Mouse (Mus musculus): ENCODE measurements around the gene Add3.
"Not testable (repeated sequence)": the region's sequence is repeated elsewhere in the genome, so short reads cannot be mapped to it uniquely, and the experiment has no call there.

Gene Add3

GRCm38 (mm10) chr19:53193964-53194582, 53.8 kb downstream of the Add3 start:
- DNase-seq (ENCODE audit: low read depth), result peak; percentile 95

DNA sequence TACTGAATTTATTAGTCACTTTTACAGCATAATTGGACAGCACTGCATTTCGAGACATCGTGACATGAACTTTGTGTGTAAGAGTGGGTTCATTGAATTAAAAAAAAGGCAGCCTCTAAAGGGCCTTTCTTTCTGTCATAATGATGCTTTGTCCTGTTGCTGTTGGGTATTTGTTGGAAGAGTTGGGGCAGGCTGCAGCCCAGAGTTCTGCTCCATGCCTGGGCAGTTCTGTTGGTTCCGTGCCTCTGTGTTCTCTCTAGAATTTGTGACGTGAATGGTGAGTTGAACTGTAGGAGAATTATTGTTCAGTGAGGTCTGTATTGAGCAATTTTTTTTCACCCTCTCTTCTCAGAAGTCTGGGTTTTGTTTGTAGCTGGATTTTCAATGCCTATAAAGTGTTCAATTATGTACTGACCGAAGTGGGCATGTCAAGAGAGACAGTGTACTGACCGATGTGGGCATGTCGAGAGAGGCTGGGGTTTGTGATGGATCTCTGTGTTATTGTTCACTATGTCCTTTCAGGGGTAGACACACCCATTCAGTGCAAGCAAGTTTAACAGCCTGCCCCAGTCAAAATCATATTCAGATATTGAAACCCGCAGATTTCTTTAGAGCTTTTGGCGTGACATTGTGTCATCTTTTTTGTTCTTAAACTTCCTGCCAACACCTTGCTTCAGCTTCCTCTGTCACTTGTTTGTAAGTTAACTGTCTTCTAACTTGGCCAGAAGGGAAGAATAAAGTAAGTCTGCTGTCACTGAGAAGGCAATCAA, 54.7 kb downstream of the Add3 start:
- peak; percentile 58 for DNase-seq (ENCODE audit: low read depth)

DNA sequence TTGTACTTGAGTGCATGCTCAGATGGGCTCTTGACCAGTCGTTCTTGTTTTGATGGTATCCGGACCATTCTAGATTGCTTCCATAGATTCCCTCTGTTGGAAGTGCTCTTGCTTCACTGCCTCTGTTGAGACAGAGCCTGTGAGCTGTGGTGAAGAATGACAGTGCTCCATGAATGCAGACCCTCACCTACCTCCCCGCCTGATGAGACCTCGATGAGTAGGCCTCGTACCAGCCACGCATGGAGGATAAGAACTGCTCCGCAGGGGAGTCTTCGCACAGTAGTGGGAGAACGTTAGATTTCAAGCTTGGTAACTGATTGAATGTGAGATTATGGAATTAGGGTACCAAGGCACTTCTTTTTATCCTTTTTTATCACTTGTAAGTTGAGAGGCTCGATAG, 56.7 kb downstream of the Add3 start:
- no peak for DNase-seq (ENCODE audit: low read depth)

- DNase-seq (ENCODE audit: low read depth), result no peak
These were observed 57.5 kb downstream of the Add3 start for GRCm38 (mm10) chr19:53197766-53198165.

DNA sequence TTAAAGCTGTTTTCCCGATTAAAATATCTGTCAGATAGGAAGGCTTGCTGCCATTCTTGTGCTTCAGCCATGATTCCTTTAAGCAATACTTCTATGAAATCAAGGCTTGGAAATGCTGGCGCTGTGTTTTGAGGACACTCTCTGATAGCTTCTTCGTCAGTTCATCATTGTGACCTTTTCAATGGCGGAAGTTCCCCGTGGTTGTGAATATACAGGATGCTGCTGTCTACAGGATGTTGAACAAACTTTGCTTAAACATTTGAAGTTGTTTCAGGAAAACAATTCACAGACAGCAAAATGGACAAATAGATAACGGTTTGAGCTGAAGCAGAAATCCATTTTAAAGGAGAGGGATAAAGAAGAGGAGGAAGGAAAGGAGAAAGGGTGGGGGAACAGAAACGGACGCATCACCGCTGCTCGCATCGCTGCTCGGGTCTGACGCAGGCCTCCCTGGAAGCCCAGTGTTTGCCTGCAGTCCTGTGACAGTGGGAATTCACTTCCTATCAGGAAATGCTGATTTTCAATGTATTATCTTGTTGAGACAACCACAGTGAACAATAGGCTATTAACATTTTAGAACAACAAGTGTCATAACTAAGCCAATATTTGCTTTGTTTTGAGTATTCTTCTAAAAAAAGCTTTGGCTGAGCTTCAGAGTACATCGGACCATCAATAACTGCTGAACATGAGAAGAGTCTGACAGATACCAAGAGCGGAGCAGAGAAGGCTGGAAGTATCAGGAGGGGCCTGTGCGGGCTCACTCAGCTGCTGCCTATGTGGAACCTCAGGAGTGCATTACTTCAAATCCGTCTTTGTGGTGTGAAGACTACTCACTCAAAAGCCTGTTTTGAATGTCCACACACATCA, 58.7 kb downstream of the Add3 start:
- DNase-seq (ENCODE audit: low read depth), result no peak

DNA sequence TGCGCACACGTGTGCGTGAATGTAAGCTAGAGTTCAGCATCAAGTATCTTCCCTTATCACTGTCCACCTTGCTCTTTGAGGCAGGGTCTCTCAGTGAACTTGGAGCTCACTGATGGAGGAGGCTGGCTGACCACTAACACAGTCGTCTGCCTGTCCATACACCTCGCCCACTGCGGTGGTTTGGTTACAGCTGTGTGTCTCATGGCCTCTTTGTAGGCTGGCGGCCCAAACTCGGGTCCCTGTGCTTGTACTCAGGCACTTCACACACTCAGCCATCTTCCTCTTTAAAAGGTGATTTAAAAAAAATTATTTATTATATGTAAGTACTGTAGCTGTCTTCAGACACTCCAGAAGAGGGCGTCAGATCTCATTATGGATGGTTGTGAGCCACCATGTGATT, 59.5 kb downstream of the Add3 start:
- DNase-seq (ENCODE audit: low read depth), result no peak

DNA sequence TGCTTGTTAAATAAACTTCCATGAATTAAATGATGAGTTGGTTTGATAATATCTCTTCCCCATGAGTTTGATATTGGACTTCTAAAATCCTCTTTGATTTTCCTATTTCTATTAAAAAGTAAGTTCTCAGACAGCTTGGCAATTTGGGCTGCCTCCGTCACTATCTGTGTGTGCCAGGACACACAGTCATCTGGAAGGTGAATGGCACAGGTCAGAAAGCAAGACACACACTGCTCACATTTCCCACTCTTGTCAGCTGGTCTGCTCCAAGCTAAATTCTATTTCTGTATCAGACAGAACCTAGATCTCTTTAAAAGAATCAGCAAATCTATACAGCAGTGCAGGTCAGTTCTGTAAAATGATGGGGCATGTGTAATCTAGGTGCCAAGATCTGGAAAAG, 61.9 kb downstream of the Add3 start:
- no peak for DNase-seq (ENCODE audit: low read depth)

- DNase-seq (ENCODE audit: low read depth), result no peak
These were observed 66.7 kb downstream of the Add3 start for GRCm38 (mm10) chr19:53206986-53207385.

DNA sequence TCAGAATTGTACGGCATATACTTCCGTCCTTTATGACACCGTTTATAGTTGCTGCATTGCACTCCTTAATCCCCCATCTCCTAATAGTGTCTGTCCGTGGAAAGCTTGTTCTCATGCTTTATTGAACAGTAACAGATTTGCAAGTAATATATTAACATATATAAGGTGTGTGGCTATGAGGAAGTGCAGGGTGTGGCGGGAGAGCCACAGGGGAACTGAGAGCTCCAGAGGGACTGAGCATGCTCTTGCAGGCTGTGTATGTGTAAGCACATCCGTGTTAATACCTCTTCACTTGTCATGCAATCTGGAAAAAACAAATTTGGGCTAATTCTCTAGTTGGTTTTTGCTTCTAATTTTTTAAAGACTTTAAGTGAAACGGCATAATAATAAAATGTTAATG, 68.6 kb downstream of the Add3 start:
- no peak for DNase-seq (ENCODE audit: low read depth)

GRCm38 (mm10) chr19:53210251-53210650, 70.0 kb downstream of the Add3 start:
- no peak for DNase-seq (ENCODE audit: low read depth)

DNA sequence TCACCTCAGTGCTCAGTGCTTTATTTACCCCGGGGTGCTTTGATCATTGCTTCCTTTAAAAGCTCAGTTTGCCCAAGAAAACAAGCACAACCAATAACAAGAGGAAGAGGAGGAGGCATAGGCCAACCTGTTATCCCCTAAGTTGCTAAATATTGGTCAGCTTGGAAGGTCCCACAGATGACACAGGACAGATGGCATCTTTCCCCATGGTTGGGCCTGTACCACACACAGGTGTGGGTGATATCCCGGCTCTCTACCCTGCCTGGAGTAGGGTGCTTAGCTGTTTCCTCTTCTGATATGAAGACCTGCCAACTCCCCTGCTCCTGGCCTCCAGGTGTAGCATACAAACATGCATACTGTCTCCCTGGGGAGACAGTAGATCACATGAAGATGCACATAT, 75.1 kb downstream of the Add3 start:
- no peak for DNase-seq (ENCODE audit: low read depth)

GRCm38 (mm10) chr19:53216761-53217538, 76.7 kb downstream of the Add3 start:
- DNase-seq (ENCODE audit: low read depth), result peak; percentile 59

- DNase-seq (ENCODE audit: low read depth), result no peak
These were observed 77.6 kb downstream of the Add3 start for GRCm38 (mm10) chr19:53217837-53218236.

DNA sequence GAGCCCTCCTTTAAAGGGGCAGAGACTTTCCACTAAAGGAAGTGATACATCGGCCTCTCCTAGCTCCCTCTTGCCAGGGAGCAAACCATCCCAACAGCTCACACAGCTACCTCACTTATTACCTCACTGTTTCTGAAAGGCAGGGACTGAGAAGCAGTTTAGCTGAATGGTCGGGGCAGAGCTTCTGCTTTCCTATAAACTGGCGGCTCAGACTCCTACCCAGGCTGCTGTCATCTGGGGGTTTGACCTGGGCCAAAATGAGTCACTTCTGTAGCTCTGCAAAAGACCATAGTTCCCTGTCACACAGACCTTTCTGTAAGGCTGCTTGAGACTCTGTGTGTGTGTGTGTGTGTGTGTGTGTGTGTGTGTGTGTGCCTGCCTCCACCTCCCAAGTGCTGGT, 79.1 kb downstream of the Add3 start:
- peak; percentile 91 for DNase-seq (ENCODE audit: low read depth)

GRCm38 (mm10) chr19:53221186-53221585, 80.9 kb downstream of the Add3 start:
- DNase-seq (ENCODE audit: low read depth), result no peak

- not testable (repeated sequence) for DNase-seq (ENCODE audit: low read depth)
These were observed 85.2 kb downstream of the Add3 start for GRCm38 (mm10) chr19:53225249-53226070.

- no peak for DNase-seq (ENCODE audit: low read depth)
These were observed 86.4 kb downstream of the Add3 start for GRCm38 (mm10) chr19:53226651-53227050.

DNA sequence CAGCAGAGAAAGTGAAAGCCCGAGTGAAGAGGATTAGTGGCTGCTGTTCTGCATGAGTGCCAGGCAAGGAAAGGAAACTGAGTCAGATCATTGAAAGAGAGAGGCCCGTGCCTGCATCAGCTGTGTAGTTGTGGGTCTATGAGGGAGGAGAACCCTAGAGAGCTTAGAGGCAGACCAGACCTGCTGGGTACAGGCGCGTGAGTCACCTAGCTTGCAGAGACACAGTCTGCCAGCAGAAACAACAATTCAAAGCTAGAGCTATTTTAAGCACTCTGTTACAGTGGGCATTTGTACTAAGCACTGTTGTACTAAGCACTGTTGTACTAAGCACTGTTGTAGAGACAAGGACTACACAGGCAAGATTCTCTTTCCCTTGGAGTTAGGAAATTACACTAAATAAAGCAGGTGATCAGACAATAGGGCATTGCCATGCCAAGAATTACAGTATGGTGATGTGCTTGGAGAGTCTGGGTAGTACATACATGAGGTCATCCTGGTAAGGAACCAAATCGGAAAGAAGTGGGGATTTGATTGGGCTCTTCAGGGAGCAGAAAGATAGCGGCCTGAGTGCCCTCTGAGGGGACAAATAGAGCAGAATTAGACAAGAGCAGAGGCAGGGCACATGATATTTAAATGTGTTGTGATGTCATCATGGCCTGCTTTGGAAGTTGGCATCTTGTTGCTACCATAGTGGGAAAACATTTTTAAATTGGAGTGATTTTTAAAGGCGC, 88.0 kb downstream of the Add3 start:
- DNase-seq (ENCODE audit: low read depth), result no peak

DNA sequence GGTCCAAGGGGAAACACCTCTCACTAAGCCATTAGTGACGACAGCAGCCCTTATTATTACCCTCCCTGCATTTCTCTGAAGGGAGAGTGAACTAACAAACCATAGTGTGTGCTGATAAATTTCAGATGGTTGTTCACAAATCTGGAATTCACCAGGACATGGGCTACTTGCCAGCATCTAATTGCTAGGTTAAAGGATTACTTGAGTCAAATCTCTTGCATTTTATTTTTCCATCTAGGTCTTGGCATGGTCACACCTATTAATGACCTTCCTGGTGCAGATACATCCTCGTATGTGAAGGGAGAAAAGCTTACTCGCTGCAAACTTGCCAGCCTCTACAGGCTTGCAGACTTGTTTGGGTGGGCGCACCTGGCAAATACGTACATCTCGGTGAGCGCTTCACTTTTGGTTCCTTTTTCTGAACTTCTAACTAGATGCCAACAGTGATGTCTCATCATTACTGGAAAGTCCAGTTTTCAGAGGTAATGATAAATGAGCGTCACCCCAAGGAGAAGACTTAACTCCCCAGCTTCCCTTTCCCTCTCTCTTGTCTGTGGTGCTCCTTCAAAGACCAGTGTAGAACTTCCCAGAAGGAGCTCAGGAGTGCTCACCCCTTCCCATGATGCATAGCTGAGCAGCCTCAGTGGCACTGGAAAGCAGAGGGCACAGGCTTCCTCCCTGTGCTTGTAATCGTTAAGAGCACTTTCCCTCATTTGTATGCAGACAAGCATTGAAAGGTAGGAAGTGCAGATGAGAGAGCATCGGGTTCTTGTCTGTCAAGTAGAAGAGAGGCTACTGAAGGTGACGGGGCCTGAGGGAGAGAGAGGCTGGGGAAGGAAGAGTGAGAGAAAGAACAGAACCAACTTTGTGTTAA, 90.9 kb downstream of the Add3 start:
- DNase-seq (ENCODE audit: low read depth), result no peak

Data from 416B (cell line).